Mouse (Mus musculus): ENCODE measurements at regions not wholly inside any gene's neighbourhood (a gene's known extent, or its start where the extent isn't known, plus 50 kb on each side); places are given as distances from the start of the nearest gene placed in this dataset.

- Histone ChIP-seq H3K4me3 (ENCODE audit: low read depth, low read length) (no peak overlapping the region), H3K4me2 (ENCODE audit: low read depth, low read length) (no peak overlapping the region), H3K4me1 (ENCODE audit: control insufficient read depth, insufficient read depth) (no peaks in the 10 kb centered on the region), H3K27me3 (ENCODE audit: control insufficient read depth, insufficient read depth, low read length) (no peaks in the 10 kb centered on the region), H3K9ac (replicated peaks; ENCODE audit: low read depth, low read length) (no peak overlapping the region), H3K36me3 (replicated peaks; ENCODE audit: control insufficient read depth, insufficient read depth, low read length) (no peaks in the 10 kb centered on the region), H3K27ac (ENCODE audit: low read depth) (no peak overlapping the region), H3K9me3 (replicated peaks; ENCODE audit: control insufficient read depth, low read length) (no peaks in the 10 kb centered on the region)
- 83% methylated on average over 3 of the region's 3 CpGs for WGBS
- ATAC-seq (ENCODE audit: insufficient read depth, low read depth): no peak
- no peak for TF ChIP-seq EP300 (IDR thresholded peaks at IDR 0.05; ENCODE audit: low read depth)
- no peak for TF ChIP-seq CTCF (IDR thresholded peaks at IDR 0.05; ENCODE audit: low read depth)
- DNase-seq (ENCODE audit: low spot score): no peak
Observed at GRCm38 (mm10) chr9:52591188-52591587, 88.4 kb downstream of the AI593442 start.

DNA sequence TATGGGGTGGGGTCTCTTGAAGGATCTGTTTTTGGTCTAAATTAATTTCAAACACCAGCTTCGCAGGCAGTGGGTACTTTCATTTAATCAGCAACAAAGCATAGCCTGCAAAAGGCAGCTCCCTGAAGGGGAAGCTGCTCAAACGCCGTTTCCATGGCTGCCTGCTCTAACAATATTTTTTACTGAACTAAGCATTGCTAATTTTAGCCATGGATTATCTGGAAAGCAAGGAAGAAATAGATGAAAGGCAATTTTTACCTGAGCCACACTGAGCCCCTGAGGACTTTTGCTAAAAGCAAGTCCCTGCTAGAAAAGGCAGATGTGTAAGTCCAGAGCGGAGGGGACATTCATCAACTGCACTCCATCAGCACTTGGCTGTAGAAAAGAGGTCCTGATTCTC, 105.5 kb downstream of the AI593442 start:
- Histone ChIP-seq H3K4me2 (ENCODE audit: low read depth, low read length) (no peak overlapping the region), H3K9me3 (replicated peaks; ENCODE audit: control insufficient read depth, low read length) (no peaks in the 10 kb centered on the region), H3K9ac (replicated peaks; ENCODE audit: low read depth, low read length) (no peak overlapping the region), H3K27ac (ENCODE audit: low read depth) (no peak overlapping the region), H3K4me3 (ENCODE audit: low read depth, low read length) (no peak overlapping the region), H3K36me3 (replicated peaks; ENCODE audit: control insufficient read depth, insufficient read depth, low read length) (no peaks in the 10 kb centered on the region), H3K4me1 (ENCODE audit: control insufficient read depth, insufficient read depth) (no peaks in the 10 kb centered on the region), H3K27me3 (ENCODE audit: control insufficient read depth, insufficient read depth, low read length) (no peaks in the 10 kb centered on the region)
- no peak for DNase-seq (ENCODE audit: low spot score)
- WGBS: 70% methylated on average over 4 of the region's 4 CpGs
- TF ChIP-seq EP300 (IDR thresholded peaks at IDR 0.05; ENCODE audit: low read depth) (no peak), CTCF (IDR thresholded peaks at IDR 0.05; ENCODE audit: low read depth) (no peak)
- no peak for ATAC-seq (ENCODE audit: insufficient read depth, low read depth)

DNA sequence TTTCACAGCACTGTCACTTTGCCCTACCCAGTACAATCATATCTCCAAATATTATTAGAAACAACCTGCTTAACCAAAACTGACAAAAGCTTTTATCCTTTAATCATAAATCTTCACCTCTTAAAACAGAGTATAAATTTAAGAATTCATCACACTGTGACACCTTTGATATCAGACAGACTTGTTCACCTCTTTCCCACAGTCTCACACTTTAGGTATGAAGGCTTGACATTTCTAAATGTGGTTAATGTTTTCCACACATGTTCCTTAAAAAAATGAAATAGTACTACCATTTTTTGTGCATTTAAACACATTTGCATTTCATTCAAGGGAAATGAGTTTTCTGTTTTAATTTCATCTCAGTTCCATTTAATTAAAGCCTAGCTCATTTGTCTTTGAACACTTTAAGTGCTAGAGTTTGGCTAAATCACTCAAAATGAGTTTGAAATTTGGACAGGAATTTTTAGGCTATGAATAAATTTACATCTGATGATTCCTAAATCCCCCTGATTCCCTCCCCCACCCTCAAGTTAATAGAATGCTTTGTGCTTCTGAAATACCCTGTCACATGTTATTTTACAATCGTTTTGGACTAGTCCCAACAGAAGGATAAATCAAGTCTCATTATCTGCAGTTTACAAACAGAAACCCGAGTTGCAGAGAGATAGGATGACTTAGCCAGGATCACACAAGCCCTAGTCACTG, 127.9 kb downstream of the AI593442 start:
- H3K27ac ChIP-seq (ENCODE audit: low read depth): no peak overlapping the region
- WGBS: 29% methylated on average over 2 of the region's 2 CpGs

GRCm38 (mm10) chr9:52546071-52546470, 133.5 kb downstream of the AI593442 start:
- no peaks in the 10 kb centered on the region for H3K4me1 ChIP-seq (ENCODE audit: control insufficient read depth, insufficient read depth)
- WGBS: 67% methylated on average over 2 of the region's 2 CpGs
- H3K9ac ChIP-seq (replicated peaks; ENCODE audit: low read depth, low read length): no peak overlapping the region
- H3K9me3 ChIP-seq (replicated peaks; ENCODE audit: control insufficient read depth, low read length): no peaks in the 10 kb centered on the region
- ATAC-seq (ENCODE audit: insufficient read depth, low read depth) (no peak), DNase-seq (ENCODE audit: low spot score) (no peak)
- H3K27ac ChIP-seq (ENCODE audit: low read depth): no peak overlapping the region
- no peaks in the 10 kb centered on the region for H3K36me3 ChIP-seq (replicated peaks; ENCODE audit: control insufficient read depth, insufficient read depth, low read length)
- no peaks in the 10 kb centered on the region for H3K27me3 ChIP-seq (ENCODE audit: control insufficient read depth, insufficient read depth, low read length)
- no peak for TF ChIP-seq CTCF (IDR thresholded peaks at IDR 0.05; ENCODE audit: low read depth)
- TF ChIP-seq EP300 (IDR thresholded peaks at IDR 0.05; ENCODE audit: low read depth): no peak
- H3K4me2 ChIP-seq (ENCODE audit: low read depth, low read length): no peak overlapping the region
- H3K4me3 ChIP-seq (ENCODE audit: low read depth, low read length): no peak overlapping the region

More for the DNA sequence above, 127.9 kb downstream of the AI593442 start:
- Histone ChIP-seq H3K4me3 (ENCODE audit: low read depth, low read length) (no peak overlapping the region), H3K9me3 (replicated peaks; ENCODE audit: control insufficient read depth, low read length) (no peaks in the 10 kb centered on the region), H3K36me3 (replicated peaks; ENCODE audit: control insufficient read depth, insufficient read depth, low read length) (no peaks in the 10 kb centered on the region), H3K4me1 (ENCODE audit: control insufficient read depth, insufficient read depth) (no peaks in the 10 kb centered on the region), H3K4me2 (ENCODE audit: low read depth, low read length) (no peak overlapping the region), H3K27me3 (ENCODE audit: control insufficient read depth, insufficient read depth, low read length) (no peaks in the 10 kb centered on the region), H3K9ac (replicated peaks; ENCODE audit: low read depth, low read length) (no peak overlapping the region)
- TF ChIP-seq EP300 (IDR thresholded peaks at IDR 0.05; ENCODE audit: low read depth): no peak
- TF ChIP-seq CTCF (IDR thresholded peaks at IDR 0.05; ENCODE audit: low read depth): no peak
- ATAC-seq (ENCODE audit: insufficient read depth, low read depth): no peak
- no peak for DNase-seq (ENCODE audit: low spot score)

GRCm38 (mm10) chr9:52539086-52539485, 140.5 kb downstream of the AI593442 start:
- Histone ChIP-seq H3K4me1 (ENCODE audit: control insufficient read depth, insufficient read depth) (no peaks in the 10 kb centered on the region), H3K9ac (replicated peaks; ENCODE audit: low read depth, low read length) (no peak overlapping the region), H3K9me3 (replicated peaks; ENCODE audit: control insufficient read depth, low read length) (no peaks in the 10 kb centered on the region), H3K4me2 (ENCODE audit: low read depth, low read length) (no peak overlapping the region), H3K4me3 (ENCODE audit: low read depth, low read length) (no peak overlapping the region), H3K27me3 (ENCODE audit: control insufficient read depth, insufficient read depth, low read length) (no peaks in the 10 kb centered on the region), H3K36me3 (replicated peaks; ENCODE audit: control insufficient read depth, insufficient read depth, low read length) (no peaks in the 10 kb centered on the region), H3K27ac (ENCODE audit: low read depth) (no peak overlapping the region)
- DNase-seq (ENCODE audit: low spot score): no peak
- 64% methylated on average over 3 of the region's 3 CpGs for WGBS
- TF ChIP-seq CTCF (IDR thresholded peaks at IDR 0.05; ENCODE audit: low read depth) (no peak), EP300 (IDR thresholded peaks at IDR 0.05; ENCODE audit: low read depth) (no peak)
- no peak for ATAC-seq (ENCODE audit: insufficient read depth, low read depth)

DNA sequence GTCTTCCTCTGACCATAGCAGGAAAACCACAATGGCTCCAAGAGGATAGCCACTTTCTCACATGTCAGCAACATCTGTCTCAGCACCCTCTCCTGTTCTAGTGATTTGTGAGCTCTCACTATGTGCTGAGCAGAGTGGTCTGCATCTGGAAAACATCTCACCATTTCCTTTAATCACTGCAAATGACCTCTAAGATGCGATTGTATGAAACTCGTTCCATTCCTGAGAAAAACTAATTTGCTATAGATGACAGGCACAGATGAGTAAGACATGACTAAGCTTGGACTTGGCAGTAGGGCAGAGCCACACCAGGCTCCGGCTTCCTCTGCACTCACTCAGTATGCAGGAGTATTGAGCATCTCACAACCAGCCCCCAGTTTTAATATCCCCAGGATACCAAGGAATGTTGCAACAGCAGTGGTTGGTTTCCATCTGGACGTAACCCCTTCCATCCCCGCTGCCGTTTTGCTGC, 150.1 kb downstream of the AI593442 start:
- Histone ChIP-seq H3K27me3 (ENCODE audit: control insufficient read depth, insufficient read depth, low read length) (no peaks in the 10 kb centered on the region), H3K9ac (replicated peaks; ENCODE audit: low read depth, low read length) (no peak overlapping the region), H3K36me3 (replicated peaks; ENCODE audit: control insufficient read depth, insufficient read depth, low read length) (no peaks in the 10 kb centered on the region), H3K4me3 (ENCODE audit: low read depth, low read length) (no peak overlapping the region), H3K27ac (ENCODE audit: low read depth) (no peak overlapping the region), H3K9me3 (replicated peaks; ENCODE audit: control insufficient read depth, low read length) (no peaks in the 10 kb centered on the region), H3K4me1 (ENCODE audit: control insufficient read depth, insufficient read depth) (no peaks in the 10 kb centered on the region), H3K4me2 (ENCODE audit: low read depth, low read length) (no peak overlapping the region)
- TF ChIP-seq EP300 (IDR thresholded peaks at IDR 0.05; ENCODE audit: low read depth) (no peak), CTCF (IDR thresholded peaks at IDR 0.05; ENCODE audit: low read depth) (no peak)
- DNase-seq (ENCODE audit: low spot score) (no peak), ATAC-seq (ENCODE audit: insufficient read depth, low read depth) (no peak)
- 73% methylated on average over 6 of the region's 6 CpGs for WGBS

Data from heart, postnatal 0 days (tissue).